Mouse (Mus musculus): ENCODE results near the gene Gclm.
A peak's percentile ranks its signal among the peaks of the same experiment; 100 is the strongest.
"Not testable (repeated sequence)": the region's sequence is repeated elsewhere in the genome, so short reads cannot be mapped to it uniquely, and the experiment has no call there.

Gclm gene

DNA sequence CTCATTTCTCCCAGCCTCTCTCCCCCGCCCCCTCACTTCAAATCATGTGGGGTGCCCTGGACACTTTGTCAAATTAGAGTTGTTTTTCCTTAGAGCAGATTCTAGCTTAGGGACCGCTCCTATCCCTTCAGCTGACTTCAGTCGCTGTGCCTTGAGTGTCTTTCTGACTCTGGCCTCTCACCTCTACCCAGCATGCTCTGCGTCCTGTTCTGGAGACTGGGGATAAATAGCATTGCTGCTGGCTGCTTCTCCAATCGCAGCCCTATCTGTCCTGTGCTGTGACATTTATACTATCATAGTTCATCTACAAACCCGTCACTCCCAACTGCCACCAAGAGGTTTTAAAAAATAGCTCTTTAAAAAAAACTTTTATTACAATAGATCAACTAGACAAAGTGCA is 2.5 kb upstream of the Gclm start:
- no peak for DNase-seq (ENCODE audit: low spot score in 2 of 2)

DNA sequence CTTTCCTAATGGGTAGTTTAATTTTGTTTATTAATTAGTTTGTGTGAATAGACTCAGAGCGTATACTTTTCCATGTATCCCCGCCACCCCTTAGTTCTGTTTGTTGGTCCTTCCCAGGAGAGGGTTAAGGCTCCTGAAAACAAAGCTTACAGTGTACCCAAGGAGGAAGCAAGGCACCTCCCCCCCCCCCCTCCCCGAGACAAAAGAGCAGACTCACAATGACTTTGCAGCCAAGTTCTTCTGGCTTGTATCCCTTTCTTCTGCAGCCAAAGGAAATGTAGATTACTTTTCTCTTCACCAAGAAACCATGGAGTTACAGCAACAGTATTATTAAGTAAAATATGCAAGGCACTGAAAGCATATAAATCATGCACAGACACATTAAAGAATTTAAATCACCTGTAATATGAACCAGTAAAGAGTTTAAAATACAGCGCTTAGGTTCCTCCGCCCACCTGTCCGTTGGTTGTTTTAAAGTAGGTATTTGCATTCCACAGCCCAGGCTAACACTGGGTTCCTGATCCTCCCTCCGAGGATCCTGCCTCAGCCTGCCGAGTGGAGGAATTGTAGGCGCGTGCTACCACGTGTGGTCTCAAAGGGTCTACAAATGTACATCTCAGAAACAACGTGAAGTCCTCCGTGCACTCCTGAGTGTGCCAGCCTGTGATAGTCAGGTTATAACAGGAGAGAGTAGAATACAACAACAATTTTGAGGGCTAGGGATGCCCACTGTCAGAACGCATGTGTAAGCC is 1.8 kb upstream of the Gclm start:
- DNase-seq (ENCODE audit: low spot score in 2 of 2) = no peak

GRCm38 (mm10) chr3:122244759-122245158 is 598 bp upstream of the Gclm start:
- DNase-seq (ENCODE audit: low spot score in 2 of 2) = no peak

DNA sequence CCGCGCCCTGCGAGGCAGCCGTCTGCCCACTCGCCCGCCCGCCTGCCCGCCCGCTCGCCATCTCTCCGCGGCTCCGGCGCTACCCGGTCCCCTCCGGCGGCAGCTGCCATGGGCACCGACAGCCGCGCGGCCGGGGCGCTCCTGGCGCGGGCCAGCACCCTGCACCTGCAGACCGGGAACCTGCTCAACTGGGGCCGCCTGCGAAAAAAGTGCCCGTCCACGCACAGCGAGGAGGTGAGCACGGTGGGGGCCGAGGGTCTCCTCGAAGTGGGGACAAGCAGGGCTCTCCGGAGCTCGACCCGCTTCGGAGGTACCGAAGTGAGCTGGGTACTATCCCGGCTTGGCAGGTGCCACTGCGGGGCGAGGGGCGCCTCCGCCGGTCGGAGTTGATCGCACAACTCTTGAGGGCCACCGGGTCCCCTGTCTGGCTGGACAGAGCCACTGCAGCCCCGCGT is 548 bp downstream of the Gclm start:
- peak; percentile 15 to 32 for DNase-seq (ENCODE audit: low spot score in 2 of 2)

DNA sequence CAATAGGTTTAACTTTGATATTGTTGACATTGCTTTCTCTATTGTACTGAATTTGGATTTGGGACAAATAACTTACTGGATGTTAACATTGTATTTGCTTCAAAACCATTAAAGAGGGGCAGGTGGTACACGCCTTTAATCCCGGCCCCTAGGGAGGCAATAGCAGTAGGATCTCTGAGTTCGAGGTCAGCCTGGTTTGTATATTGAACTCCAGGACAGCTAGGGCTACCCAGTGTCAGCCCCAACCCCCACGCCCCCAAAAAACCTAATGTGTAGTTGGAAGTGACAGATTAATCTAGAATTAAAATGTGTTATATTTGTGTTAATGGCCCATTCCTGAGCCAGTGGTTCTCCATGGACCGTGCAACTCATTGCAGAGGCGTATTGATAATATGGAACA is 1.0 kb downstream of the Gclm start:
- no peak for DNase-seq (ENCODE audit: low spot score in 2 of 2)

DNA sequence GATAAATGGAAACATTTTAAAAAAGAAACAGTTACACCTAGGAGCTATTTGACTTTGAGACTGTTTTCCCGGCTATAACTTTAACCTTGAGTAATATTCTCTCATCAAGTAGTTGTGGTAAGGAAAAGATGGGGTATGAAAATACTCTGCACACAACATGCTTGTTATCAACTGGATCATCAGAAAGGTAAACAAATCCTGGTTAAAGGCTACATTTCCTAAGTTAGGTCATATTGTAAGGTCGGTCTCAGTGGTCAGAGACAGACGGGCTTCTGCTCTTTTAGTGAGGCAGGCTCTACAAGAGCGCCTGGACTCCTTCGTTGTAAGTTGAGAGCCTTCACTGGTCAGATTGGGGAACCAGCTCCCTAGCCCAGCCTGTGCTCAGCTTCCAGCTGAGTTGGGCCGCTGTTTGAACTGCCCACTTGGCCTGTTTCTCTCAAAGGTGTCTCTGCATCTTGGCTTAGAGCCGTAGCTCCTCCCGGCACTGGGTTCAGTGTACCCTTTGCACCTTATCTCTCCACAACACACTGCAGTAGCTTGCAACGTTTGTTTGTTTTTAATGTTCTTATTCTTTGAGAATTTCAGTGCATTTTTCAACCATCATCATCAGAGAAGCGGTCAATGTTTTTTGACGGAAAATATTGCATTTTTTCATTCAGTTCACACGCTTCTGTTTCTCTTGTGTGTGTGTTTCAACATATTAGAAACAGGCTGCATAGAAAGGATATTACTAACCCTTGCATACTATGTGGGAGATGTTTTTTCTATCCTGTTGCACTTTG is 1.8 kb downstream of the Gclm start:
- no peak for DNase-seq (ENCODE audit: low spot score in 2 of 2)

- DNase-seq (ENCODE audit: low spot score in 2 of 2) = no peak
These were observed 2.4 kb downstream of the Gclm start for GRCm38 (mm10) chr3:122247768-122248100.

DNA sequence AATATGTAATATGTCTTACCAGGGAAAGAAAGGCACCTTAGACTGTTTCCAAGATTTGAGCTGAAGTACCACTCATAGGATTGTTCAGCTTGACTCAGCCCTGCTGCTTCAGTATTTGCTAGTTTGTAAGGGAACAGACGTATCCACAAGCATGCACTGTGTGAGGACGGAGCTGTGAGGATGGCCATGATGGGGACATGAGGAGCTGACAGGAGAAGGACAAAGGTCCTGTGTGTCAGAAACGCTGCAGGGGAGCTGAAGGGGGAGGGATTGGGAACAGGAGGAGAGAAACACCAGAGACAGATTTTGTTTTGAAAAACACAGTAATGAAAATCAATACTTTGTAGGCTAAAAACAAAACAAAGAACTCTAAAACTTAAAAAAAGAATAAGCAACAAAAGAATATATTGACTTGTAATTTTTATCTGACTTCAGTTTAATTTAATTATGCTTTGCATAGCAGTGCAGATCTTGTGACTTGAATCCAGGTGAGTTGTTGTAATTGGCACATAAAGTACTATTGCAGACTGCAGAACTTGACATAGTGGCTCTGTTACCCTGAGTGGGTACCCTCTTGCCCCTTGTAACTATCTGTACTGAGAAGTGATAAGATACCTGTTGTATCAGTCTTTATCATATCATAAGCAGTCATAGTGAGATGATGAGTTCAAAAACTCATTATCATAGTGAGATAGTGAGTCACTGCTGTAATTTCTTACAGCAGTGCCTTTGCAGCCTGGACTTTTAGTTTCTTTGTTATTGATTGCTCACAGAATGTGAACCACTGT is 7.3 kb downstream of the Gclm start:
- DNase-seq (ENCODE audit: low spot score in 2 of 2) = no peak

DNA sequence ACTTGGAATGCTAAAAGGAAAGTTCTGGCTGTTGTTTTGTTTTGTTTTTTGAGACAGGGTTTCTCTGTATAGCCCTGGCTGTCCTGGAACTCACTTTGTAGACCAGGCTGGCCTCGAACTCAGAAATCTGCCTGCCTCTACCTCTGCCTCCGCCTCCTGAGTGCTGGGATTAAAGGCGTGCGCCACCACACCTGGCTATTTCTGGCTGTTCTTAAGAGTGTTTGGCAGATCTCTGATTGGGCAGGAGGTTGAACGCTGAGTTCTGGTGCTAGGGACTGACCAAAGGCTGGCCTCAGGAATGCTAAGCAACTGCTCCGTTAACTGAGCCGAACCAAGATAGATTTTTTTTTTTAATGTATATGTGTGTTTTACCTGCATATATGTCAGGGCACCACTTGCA is 8.7 kb downstream of the Gclm start:
- not testable (repeated sequence) for DNase-seq (ENCODE audit: low spot score in 2 of 2)

DNA sequence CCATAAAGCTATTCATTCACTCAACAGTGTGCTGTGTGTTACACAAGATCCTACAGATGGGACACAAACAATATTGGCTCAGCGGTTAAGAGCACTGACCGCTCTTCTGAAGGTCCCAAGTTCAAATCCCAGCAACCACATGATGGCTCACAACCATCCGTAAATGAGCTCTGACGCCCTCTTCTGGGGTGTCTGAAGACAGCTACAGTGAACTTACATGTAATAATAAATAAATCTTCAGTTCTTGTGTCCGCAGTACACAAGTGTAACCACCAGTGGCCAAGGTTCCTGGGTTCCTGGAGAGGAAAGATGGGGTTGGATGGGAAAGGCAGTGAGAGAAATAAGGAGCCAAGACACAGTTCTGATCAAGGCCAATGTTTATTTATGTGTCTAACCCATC is 24.6 kb downstream of the Gclm start:
- no peak for DNase-seq (ENCODE audit: low spot score in 2 of 2)

DNA sequence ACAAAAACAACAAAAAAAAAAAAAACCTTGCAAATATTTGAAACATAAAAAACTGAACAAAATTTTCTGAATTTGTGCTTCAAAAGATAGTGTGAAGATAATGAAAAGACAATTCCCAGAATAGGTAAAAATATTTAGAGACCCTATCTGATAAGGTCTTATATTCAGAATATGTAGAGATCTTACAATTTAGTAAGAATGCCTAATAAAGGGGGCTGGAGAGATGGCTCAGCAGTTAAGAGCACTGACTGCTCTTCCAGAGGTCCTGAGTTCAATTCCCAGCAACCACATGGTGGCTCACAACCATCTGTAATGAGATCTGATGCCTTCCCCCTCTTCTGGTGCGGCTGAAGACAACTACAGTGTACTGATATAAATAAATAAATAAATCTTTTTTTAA is 27.2 kb downstream of the Gclm start:
- DNase-seq (ENCODE audit: low spot score in 2 of 2) = not testable (repeated sequence)

DNA sequence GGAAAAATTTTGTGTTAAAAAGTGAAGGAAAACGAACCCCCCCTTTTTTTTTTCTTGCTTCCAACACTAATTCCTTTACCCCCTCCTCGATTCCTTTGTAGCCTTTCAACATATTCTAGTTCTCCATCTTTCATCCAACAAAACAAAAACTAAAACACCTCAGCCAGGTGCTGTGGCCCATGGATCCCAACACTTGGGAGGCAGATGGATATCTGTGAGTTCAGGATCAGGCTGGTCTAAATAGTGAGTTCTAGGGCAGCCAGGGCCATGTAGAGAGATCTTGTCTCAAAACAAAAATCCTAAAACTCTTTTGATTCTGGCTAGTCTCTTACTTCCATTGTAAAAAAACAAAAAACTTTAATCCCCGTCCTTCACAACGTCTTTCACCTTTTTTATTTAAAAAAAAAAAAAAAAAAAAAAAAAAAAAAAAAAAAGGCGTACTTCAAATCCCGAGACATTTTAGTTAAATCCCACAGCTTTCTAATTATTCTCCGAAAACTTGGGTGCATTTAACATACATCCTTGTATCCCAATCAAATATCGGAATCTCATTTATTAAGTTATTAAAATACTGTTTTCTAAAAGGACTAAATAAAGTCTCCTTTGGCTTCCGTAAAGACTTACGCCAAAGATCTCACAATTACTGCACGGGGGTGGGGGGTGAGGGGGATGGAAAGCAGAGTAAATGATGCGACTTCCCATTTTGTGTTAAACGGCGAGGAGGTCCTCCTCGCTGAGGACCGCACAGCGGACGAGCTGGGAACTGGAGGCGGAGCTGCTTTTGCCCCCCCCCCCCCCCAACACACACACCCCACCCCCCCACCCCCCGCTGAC is 28.3 kb downstream of the Gclm start:
- no peak for DNase-seq (ENCODE audit: low spot score in 2 of 2)

DNA sequence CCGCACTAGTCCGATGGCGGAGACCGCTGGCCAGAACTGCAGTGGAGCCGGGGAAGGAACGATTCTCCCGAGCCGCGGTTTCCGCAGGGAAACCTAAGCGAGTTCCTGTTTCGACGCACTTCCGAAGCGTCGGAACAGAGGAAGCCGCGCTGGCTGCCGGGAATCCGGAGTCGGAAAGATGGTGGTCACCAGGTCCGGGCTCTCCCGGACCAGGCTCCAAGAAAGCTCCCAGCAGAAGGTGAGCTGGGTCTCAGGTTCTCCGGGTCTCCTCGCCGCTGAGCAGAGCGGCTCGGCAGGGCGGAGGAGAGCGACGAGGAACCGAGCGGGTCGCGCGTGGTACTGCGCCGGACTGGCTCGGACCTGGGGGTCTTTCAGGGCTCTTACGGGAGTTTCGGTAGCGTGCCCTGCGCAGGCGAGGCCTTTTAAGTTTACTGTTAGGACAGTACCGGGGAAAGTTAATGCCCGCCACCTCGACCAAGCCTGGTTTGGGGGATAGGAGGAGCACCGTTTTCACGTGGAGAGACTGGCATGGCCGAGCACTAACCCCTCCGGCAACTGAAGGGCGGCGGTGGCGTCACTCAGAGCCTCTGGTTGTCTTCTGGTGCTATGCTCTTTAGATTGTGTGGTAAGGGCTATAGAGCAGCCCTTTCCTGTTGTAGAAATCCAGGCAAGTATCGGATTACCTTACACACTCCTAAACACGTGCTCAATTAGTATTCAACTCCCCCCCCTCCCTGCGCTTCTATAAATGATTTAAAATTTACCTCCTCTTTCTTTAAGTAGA is 29.1 kb downstream of the Gclm start, which contains the start of gene Dnttip2:
Gene Dnttip2 (plus strand): TSS at position 148 of the 784 bp plus-strand sequence.
- DNase-seq (ENCODE audit: low spot score in 2 of 2) = peak; percentile 69 to 86

DNA sequence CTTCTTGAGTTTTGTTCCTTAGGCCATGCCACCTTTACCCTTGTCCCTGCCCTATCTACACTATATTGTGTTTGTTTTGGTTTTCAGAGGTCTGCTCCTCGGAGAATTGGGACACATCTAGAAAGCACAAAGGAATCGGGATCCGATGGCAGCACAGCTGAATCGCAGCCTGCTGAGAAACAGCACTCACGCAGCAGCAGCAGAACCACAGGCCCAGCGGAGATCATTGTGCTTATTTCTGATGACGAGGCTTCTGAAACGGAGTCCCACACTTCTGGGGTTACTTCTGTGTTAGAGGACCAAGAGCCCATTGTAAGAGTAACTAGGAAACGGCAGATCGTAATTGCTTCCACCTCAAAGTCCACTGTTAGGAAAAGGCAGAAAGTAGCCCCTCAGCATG is 29.8 kb downstream of the Gclm start:
- DNase-seq (ENCODE audit: low spot score in 2 of 2) = no peak

- no peak for DNase-seq (ENCODE audit: low spot score in 2 of 2)
These were observed 41.8 kb downstream of the Gclm start for GRCm38 (mm10) chr3:122287195-122287594.

GRCm38 (mm10) chr3:122288613-122289195 is 43.3 kb downstream of the Gclm start:
- no peak for DNase-seq (ENCODE audit: low spot score in 2 of 2)

- not testable (repeated sequence) for DNase-seq (ENCODE audit: low spot score in 2 of 2)
These were observed 44.0 kb downstream of the Gclm start for GRCm38 (mm10) chr3:122289344-122289743.

DNA sequence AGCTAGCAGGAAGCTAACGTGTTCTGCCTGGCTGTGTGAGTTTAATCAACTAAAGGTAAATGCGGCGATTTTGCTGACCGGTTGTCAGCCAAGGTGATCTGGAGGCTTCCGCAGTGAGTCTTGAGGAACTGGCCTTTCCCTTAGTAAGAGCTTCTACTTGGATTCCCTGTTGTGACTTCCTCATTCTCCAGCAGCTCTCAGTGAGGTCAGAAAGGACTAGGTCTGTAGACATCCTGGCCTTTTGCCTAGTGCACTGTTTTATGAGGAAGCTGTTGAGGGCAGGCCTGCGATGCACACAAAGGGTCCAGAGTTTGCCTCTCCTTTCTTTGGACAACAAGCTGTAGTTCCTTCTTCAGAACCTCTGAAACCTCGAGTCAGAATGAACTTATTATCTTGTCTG is 45.3 kb downstream of the Gclm start:
- no peak for DNase-seq (ENCODE audit: low spot score in 2 of 2)

GRCm38 (mm10) chr3:122291828-122292227 is 46.5 kb downstream of the Gclm start:
- no peak for DNase-seq (ENCODE audit: low spot score in 2 of 2)
